Mouse (Mus musculus) skeletal muscle tissue, adult 2 months (tissue): ENCODE results near the gene Fktn.

ENCODE experiments used
- DNase-seq: peaks from one replicate; pipeline ENCODE4 v3.0.0-alpha.2; 2012; ENCODE audit warnings: low read depth, low spot score

Fktn gene

DNA sequence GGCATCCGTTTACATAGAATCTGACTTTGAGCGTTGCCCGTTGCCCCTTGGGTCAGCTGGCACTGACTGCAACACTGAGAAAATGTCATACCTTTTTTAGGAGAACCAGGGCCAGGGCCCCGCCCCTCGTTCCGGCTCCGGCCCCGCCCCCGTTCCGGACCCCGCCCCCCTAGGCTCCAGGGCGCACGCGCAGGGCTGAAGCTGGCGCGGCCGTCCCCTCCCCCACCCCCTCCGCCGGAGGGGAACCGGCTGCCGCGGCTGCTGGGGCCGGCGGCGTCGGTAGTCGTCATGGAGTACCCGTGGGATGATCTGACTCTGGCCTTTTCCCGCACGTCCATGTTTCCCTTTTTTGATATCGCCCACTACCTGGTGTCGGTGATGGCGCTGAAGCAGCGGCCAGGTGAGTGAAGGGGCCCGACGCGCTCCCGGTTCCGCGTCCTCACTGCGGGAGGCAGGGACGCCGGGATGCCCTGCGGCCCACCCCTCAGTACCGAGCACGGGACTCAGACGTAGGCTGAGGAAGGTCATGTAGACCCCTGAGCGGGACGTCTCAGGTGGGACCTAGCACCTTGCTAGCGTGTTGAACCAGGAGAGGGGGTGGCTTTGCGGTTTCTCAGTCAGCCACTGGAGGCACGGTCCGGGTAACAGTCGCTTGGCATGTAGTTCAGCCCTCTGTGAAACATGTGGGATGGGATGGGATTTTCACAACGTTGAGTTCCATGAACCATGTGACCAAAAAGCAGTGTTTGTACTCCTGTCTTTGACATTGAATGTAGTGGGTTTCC is 112.2 kb downstream of the Fktn start, which contains the start of gene Tmem38b:
Gene Tmem38b, plus strand, starts transcription at position 225 of the 785 bp plus-strand sequence.
- DNase-seq, result peak; percentile 73

DNA sequence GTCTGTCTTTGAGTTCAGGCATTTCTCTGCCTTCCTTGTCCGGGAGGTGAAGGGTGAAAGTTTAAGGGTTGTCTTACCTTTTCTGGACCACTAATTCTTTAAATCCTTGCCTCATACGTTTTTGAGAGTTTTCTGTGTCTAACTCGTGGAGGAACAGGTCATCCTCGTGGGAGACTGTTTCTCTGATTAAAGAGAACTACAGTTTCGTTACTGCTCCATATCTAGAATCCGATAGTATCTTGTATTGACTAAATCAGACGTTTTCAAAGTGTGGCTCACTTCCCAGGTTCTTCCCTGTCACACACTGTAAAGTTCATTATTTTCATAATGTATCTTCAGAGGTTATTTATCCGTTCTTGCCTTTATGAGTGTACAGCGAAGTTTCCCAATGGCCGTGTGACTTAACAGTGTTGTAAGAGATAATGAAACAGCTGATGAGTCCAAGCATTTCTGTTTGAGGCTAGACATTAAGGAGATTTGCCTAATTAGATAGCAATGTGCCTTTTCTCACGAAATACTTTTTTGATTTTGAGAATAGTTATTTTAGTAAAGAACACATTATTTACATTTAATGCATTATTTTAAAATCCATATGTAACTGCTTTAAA is 112.9 kb downstream of the Fktn start:
- DNase-seq, result no peak
